Mouse (Mus musculus) myocyte (in vitro differentiated cells): Measurements from ENCODE around the gene Gm7544. TPM values are rescaled to one million over a fixed set of nuclear protein-coding genes. Genes with fewer than 3 reads are reported as not detected.
"Not testable (repeated sequence)": the region's sequence is repeated elsewhere in the genome, so short reads cannot be mapped to it uniquely, and the experiment has no call there.

ENCODE experiments used
- H3K27me3 ChIP-seq: one replicate; pipeline ENCODE4 v1.6.1; 2011; ENCODE audit not compliant: control insufficient read depth, insufficient read depth, insufficient read length
- H3K36me3 ChIP-seq: one replicate; pipeline ENCODE4 v1.6.1; 2011; ENCODE audit not compliant: control insufficient read depth, insufficient read depth
- H3K4me2 ChIP-seq: one replicate; pipeline ENCODE4 v1.6.1; 2011; ENCODE audit warnings: low read depth, control low read depth
- H3K4me3 ChIP-seq: one replicate; pipeline ENCODE4 v1.5.1; 2011; ENCODE audit warnings: mild to moderate bottlenecking, control low read depth, moderate library complexity
- H3K79me2 ChIP-seq: one replicate; pipeline ENCODE4 v1.6.1; 2011; ENCODE audit not compliant: control insufficient read depth, insufficient read depth
- H3ac ChIP-seq: one replicate; pipeline ENCODE4 v1.6.1; 2011; ENCODE audit not compliant: control insufficient read depth, insufficient read length
- CEBPB ChIP-seq: IDR thresholded peaks from 2 replicates; pipeline ENCODE4 v1.6.1; 2011; ENCODE audit warnings: mild to moderate bottlenecking, moderate library complexity; ENCODE audit not compliant: poor library complexity, insufficient read depth, severe bottlenecking
- E2F4 ChIP-seq: IDR thresholded peaks from one replicate; pipeline ENCODE4 v1.6.1; 2011; ENCODE audit warnings: mild to moderate bottlenecking, control low read depth, moderate library complexity; ENCODE audit not compliant: insufficient read depth
- MAX ChIP-seq: IDR thresholded peaks from one replicate; pipeline ENCODE4 v1.6.1; 2011; ENCODE audit warnings: low read depth, mild to moderate bottlenecking, control low read depth
- MYOD1 ChIP-seq, 3 experiments: IDR thresholded peaks; one replicate each; pipeline ENCODE4 v1.6.1; 2011; ENCODE audit warnings: control low read depth in 2 of 3, low read depth in 2 of 3, mild to moderate bottlenecking in 2 of 3, moderate library complexity in 1 of 3; ENCODE audit not compliant: insufficient read length in 2 of 3, control insufficient read depth in 1 of 3
- MYOG ChIP-seq, 3 experiments: IDR thresholded peaks; one replicate each; pipeline ENCODE4 v1.6.1; 2011; ENCODE audit warnings: control low read depth in 2 of 3, low read depth in 2 of 3, mild to moderate bottlenecking in 2 of 3; ENCODE audit not compliant: insufficient read length in 2 of 3, control insufficient read depth in 1 of 3, insufficient read depth in 1 of 3
- POLR2A ChIP-seq: IDR thresholded peaks from one replicate; pipeline ENCODE4 v1.6.1; 2011; ENCODE audit warnings: low read depth, mild to moderate bottlenecking, control low read depth, moderate library complexity; ENCODE audit not compliant: insufficient read length
- POLR2AphosphoS2 ChIP-seq: IDR thresholded peaks from one replicate; pipeline ENCODE4 v1.6.1; 2011; ENCODE audit warnings: low read depth, control low read depth; ENCODE audit not compliant: insufficient read length
- REST ChIP-seq: IDR thresholded peaks from one replicate; pipeline ENCODE4 v1.6.1; 2011; ENCODE audit warnings: mild to moderate bottlenecking, control low read depth, moderate library complexity; ENCODE audit not compliant: insufficient read depth, insufficient read length
- SRF ChIP-seq: IDR thresholded peaks from one replicate; pipeline ENCODE4 v1.6.1; 2011; ENCODE audit warnings: low read depth; ENCODE audit not compliant: control insufficient read depth, insufficient read length
- TCF12 ChIP-seq: IDR thresholded peaks from one replicate; pipeline ENCODE4 v1.6.1; 2011; ENCODE audit warnings: mild to moderate bottlenecking, control low read depth; ENCODE audit not compliant: poor library complexity, insufficient read depth, severe bottlenecking
- TCF3 ChIP-seq: IDR thresholded peaks from one replicate; pipeline ENCODE4 v1.6.1; 2011; ENCODE audit warnings: low read depth, control low read depth; ENCODE audit not compliant: insufficient read length
- USF1 ChIP-seq: IDR thresholded peaks from one replicate; pipeline ENCODE4 v1.6.1; 2011; ENCODE audit warnings: low read depth, mild to moderate bottlenecking, control low read depth, moderate library complexity
- polyA plus RNA-seq: library from polyadenylated mRNA; unstranded; fragments of >200 nt; fragmentation: generic; extraction: Trizol; gene quantifications from one replicate; pipeline ENCODE4 v1.2.1, GENCODE M21; 2012; ENCODE audit warnings: missing spikeins

Gene Gm7544
- polyA plus RNA-seq, 1 experiment: not detected

- H3K4me2 ChIP-seq: no peak overlapping the region
- no peaks in the 10 kb centered on the region for H3K79me2 ChIP-seq
- H3K4me3 ChIP-seq: no peak overlapping the region
- no peak overlapping the region for H3ac ChIP-seq
- no peaks in the 10 kb centered on the region for H3K27me3 ChIP-seq
- TF ChIP-seq CEBPB: no peak
- no peak for TF ChIP-seq POLR2A
- TF ChIP-seq SRF: no peak
- no peak for TF ChIP-seq POLR2AphosphoS2
- TF ChIP-seq USF1: no peak
- TF ChIP-seq TCF12: no peak
- TF ChIP-seq MAX: no peak
- TF ChIP-seq E2F4: no peak
- TF ChIP-seq TCF3: no peak
- TF ChIP-seq REST: no peak
- TF ChIP-seq MYOG (IDR thresholded peaks at IDR 0.05; ENCODE audit: control insufficient read depth in 1 of 3, insufficient read depth in 1 of 3, insufficient read length in 2 of 3, low read depth in 2 of 3): no peak
- TF ChIP-seq MYOD1 (IDR thresholded peaks at IDR 0.05; ENCODE audit: control insufficient read depth in 1 of 3, insufficient read length in 2 of 3, low read depth in 2 of 3): no peak
- H3K36me3 ChIP-seq: no peaks in the 10 kb centered on the region
Measured at GRCm38 (mm10) chr1:82973244-82973643, 17.4 kb upstream of the Gm7544 start.

- H3K27me3 ChIP-seq: no peaks in the 10 kb centered on the region
- no peaks in the 10 kb centered on the region for H3K36me3 ChIP-seq
- no peaks in the 10 kb centered on the region for H3K79me2 ChIP-seq
- no peak overlapping the region for H3K4me2 ChIP-seq
- H3K4me3 ChIP-seq: no peak overlapping the region
- no peak for TF ChIP-seq MAX
- no peak overlapping the region for H3ac ChIP-seq
Measured at GRCm38 (mm10) chr1:82972046-82972445, 16.2 kb upstream of the Gm7544 start.

GRCm38 (mm10) chr1:82966413-82966812 lies 10.6 kb upstream of the Gm7544 start:
- Histone ChIP-seq H3K27me3 (no peaks in the 10 kb centered on the region), H3K4me3 (no peak overlapping the region), H3K4me2 (no peak overlapping the region), H3K79me2 (no peaks in the 10 kb centered on the region), H3K36me3 (no peaks in the 10 kb centered on the region), H3ac (no peak overlapping the region)
- TF ChIP-seq USF1 (no peak), TCF12 (no peak), POLR2AphosphoS2 (no peak), MYOG (IDR thresholded peaks at IDR 0.05; ENCODE audit: control insufficient read depth in 1 of 3, insufficient read depth in 1 of 3, insufficient read length in 2 of 3, low read depth in 2 of 3) (no peak), REST (no peak), MAX (no peak), MYOD1 (IDR thresholded peaks at IDR 0.05; ENCODE audit: control insufficient read depth in 1 of 3, insufficient read length in 2 of 3, low read depth in 2 of 3) (no peak), SRF (no peak), E2F4 (no peak), TCF3 (no peak), CEBPB (no peak), POLR2A (no peak)

- Histone ChIP-seq H3K79me2 (no peaks in the 10 kb centered on the region), H3K36me3 (no peaks in the 10 kb centered on the region), H3K27me3 (no peaks in the 10 kb centered on the region), H3K4me3 (no peak within 1 kb of the TSS), H3K4me2 (no peak within 1 kb of the TSS), H3ac (no peak within 1 kb of the TSS)
- TF ChIP-seq CEBPB: no peak
- no peak for TF ChIP-seq MYOD1 (IDR thresholded peaks at IDR 0.05; ENCODE audit: control insufficient read depth in 1 of 3, insufficient read length in 2 of 3, low read depth in 2 of 3)
- TF ChIP-seq E2F4: no peak
- TF ChIP-seq TCF3: no peak
- no peak for TF ChIP-seq MYOG (IDR thresholded peaks at IDR 0.05; ENCODE audit: control insufficient read depth in 1 of 3, insufficient read depth in 1 of 3, insufficient read length in 2 of 3, low read depth in 2 of 3)
- no peak for TF ChIP-seq SRF
- TF ChIP-seq TCF12: no peak
- no peak for TF ChIP-seq MAX
- TF ChIP-seq REST: no peak
- TF ChIP-seq USF1: no peak
- TF ChIP-seq POLR2AphosphoS2: no peak
- no peak for TF ChIP-seq POLR2A
Measured at GRCm38 (mm10) chr1:82959870-82960385, 4.1 kb upstream of the Gm7544 start, which contains the start of gene Gm47955. Gm47955 (plus strand) TSS chr1:82960286.

DNA sequence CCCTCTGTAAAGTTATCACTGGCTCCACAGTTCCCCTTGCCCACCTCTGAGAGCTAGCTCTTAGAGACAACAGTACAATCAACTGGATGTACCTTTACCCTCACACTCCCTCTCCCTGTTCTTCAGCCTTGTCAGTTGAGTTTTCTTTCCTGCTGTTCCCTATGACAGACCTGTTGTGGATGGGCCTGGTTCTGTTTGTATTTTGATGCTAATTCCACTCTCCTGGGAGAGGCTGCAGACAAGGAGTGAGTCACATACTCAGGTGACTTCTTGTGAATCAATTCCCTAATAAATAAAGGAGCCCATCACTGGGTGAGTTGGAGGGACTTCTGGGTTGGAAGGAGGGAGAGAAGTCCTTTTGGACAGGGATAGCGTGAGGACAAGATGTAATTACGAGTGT lies 7.2 kb downstream of the Gm7544 start:
- Histone ChIP-seq H3K27me3 (no peaks in the 10 kb centered on the region), H3K4me2 (no peak overlapping the region), H3K4me3 (no peak overlapping the region), H3ac (no peak overlapping the region), H3K36me3 (no peaks in the 10 kb centered on the region), H3K79me2 (no peaks in the 10 kb centered on the region)
- TF ChIP-seq SRF: no peak
- TF ChIP-seq MYOG (IDR thresholded peaks at IDR 0.05; ENCODE audit: control insufficient read depth in 1 of 3, insufficient read depth in 1 of 3, insufficient read length in 2 of 3, low read depth in 2 of 3): no peak
- TF ChIP-seq CEBPB: no peak
- TF ChIP-seq MAX: no peak
- TF ChIP-seq POLR2A: no peak
- TF ChIP-seq POLR2AphosphoS2: no peak
- no peak for TF ChIP-seq TCF12
- no peak for TF ChIP-seq REST
- no peak for TF ChIP-seq E2F4
- TF ChIP-seq USF1: no peak
- no peak for TF ChIP-seq TCF3
- TF ChIP-seq MYOD1 (IDR thresholded peaks at IDR 0.05; ENCODE audit: control insufficient read depth in 1 of 3, insufficient read length in 2 of 3, low read depth in 2 of 3): no peak

- H3K4me2 ChIP-seq, H3K36me3 ChIP-seq, H3K27me3 ChIP-seq, H3ac ChIP-seq, H3K4me3 ChIP-seq, H3K79me2 ChIP-seq: not testable (repeated sequence)
Measured at GRCm38 (mm10) chr1:82946029-82946428, 9.8 kb downstream of the Gm7544 start.

DNA sequence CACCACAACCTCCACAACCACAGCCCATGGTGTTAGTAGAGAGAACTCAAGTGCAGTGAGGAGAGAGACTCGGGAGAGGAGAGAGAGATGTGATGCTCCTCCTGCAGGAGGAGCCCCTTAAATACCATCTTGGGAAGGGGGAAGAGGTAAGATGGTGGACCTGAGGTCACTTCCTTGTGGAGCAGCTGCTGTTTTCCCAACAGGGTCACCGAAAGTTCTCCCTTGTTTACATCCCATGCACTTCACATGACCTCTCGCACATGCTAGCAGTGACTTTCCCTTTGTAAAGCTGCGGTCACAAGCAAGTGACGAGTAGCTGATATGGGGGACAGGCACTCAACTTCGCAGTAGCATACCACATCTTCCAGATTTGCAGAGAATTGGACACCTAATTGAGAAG lies 12.5 kb downstream of the Gm7544 start, which contains the start of gene A030003K21Rik:
Gene A030003K21Rik, minus strand, starts transcription at position 94 of the 400 bp plus-strand sequence.
- H3K79me2 ChIP-seq, H3K4me3 ChIP-seq, H3K4me2 ChIP-seq, H3K27me3 ChIP-seq, H3K36me3 ChIP-seq, H3ac ChIP-seq: not testable (repeated sequence)
